Mouse (Mus musculus) embryonic fibroblast, embryonic 13.5 days (primary cell): Measurements from ENCODE around the gene Tmem274.

Experiments used
- CTCF ChIP-seq: IDR thresholded peaks from 2 replicates; pipeline ENCODE4 v1.5.1; 2011; ENCODE audit warnings: mild to moderate bottlenecking, control low read depth, low read length, moderate library complexity, borderline replicate concordance; ENCODE audit not compliant: insufficient read depth
- POLR2A ChIP-seq: IDR thresholded peaks from 2 replicates; pipeline ENCODE4 v1.6.1; 2011; ENCODE audit warnings: low read depth, mild to moderate bottlenecking, control low read depth, low read length, moderate library complexity

- no peak for TF ChIP-seq CTCF
- TF ChIP-seq POLR2A = no peak
Observed at GRCm38 (mm10) chr4:149475096-149475495, 2.1 kb upstream of the Tmem274 start.
